Mouse (Mus musculus): ENCODE measurements at regions not wholly inside any gene's neighbourhood (a gene's known extent, or its start where the extent isn't known, plus 50 kb on each side); places are given as distances from the start of the nearest gene placed in this dataset.

- Histone ChIP-seq H3K9me3 (no peaks in the 10 kb centered on the region), H3K27ac (replicated peaks) (no peak overlapping the region), H3K9ac (replicated peaks) (no peak overlapping the region), H3K4me1 (no peaks in the 10 kb centered on the region), H3K36me3 (no peaks in the 10 kb centered on the region), H3K27me3 (no peaks in the 10 kb centered on the region), H3K4me2 (replicated peaks) (no peak overlapping the region), H3K4me3 (no peak overlapping the region)
- no peak; the same call in 1 of the 2 replicates for ATAC-seq (replicated peaks)
- 24% methylated on average over 6 of the region's 6 CpGs for WGBS
Measured at GRCm38 (mm10) chr14:114843105-114843743, 248.8 kb upstream of the Gpc5 start.

DNA sequence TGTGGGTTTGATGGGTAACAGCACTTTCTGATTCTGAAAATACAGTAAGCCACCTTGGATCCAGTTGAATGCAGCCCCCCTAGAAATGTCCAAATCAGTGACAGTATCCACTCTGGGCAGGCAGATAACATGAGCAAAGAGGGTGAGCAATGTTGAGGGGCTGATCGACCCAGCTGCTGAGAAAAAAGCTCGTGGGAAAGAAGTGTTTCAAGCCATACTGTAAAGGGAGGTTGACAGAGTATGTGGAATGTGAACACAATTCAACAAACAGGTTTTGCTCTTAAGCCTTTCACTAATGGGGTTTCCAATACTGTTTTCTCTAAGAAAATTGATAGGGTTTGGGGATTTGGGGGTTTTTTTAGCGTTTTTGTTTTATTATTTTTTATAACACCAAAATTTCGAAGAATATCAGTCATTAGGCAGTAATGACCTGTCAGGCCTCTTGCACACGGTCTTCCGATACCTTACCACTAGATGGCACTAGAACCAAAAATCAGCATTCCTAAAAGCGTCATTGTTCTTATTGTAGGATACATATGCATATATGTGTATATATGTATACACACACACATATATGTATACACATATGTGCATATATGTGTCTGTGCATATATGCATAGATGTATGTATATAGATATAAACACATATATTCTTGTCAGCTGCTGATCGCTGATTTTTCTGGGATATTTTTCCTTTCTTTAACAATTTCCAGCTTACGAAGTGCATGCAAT is 237.5 kb upstream of the Gpc5 start:
- WGBS: 24% methylated on average over 9 of the region's 9 CpGs
- no peak overlapping the region for H3K27ac ChIP-seq (replicated peaks)
- peak; percentile 74 for ATAC-seq (replicated peaks)

GRCm38 (mm10) chr14:114855055-114855740 is 236.8 kb upstream of the Gpc5 start:
- H3K4me3 ChIP-seq: no peak overlapping the region
- ATAC-seq (replicated peaks): 0 out of 2 replicates have a peak, but pooled peaks have one; percentile 7
- no peak overlapping the region for H3K4me2 ChIP-seq (replicated peaks)

More for the DNA sequence above, 237.5 kb upstream of the Gpc5 start:
- Histone ChIP-seq H3K36me3 (no peaks in the 10 kb centered on the region), H3K27me3 (no peaks in the 10 kb centered on the region), H3K4me3 (no peak overlapping the region), H3K4me2 (replicated peaks) (no peak overlapping the region), H3K9me3 (no peaks in the 10 kb centered on the region), H3K9ac (replicated peaks) (no peak overlapping the region), H3K4me1 (peaks cover 13% of the 10 kb centered on the region; the same call in 1 of the 2 replicates)

GRCm38 (mm10) chr14:114855746-114856145 is 236.3 kb upstream of the Gpc5 start:
- H3K27ac ChIP-seq (replicated peaks): no peak overlapping the region
- no peak overlapping the region for H3K4me2 ChIP-seq (replicated peaks)
- WGBS: 27% methylated on average over 3 of the region's 3 CpGs
- H3K4me1 ChIP-seq: peaks cover 13% of the 10 kb centered on the region; the same call in 1 of the 2 replicates
- H3K9me3 ChIP-seq: no peaks in the 10 kb centered on the region
- no peak for ATAC-seq (replicated peaks)
- no peaks in the 10 kb centered on the region for H3K27me3 ChIP-seq
- H3K4me3 ChIP-seq: no peak overlapping the region
- no peaks in the 10 kb centered on the region for H3K36me3 ChIP-seq
- H3K9ac ChIP-seq (replicated peaks): no peak overlapping the region

More at GRCm38 (mm10) chr14:114855055-114855740, 236.8 kb upstream of the Gpc5 start:
- no peaks in the 10 kb centered on the region for H3K27me3 ChIP-seq
- WGBS: 18% methylated on average over 12 of the region's 12 CpGs
- no peak overlapping the region for H3K9ac ChIP-seq (replicated peaks)
- H3K9me3 ChIP-seq: no peaks in the 10 kb centered on the region
- peaks cover 13% of the 10 kb centered on the region; the same call in 1 of the 2 replicates for H3K4me1 ChIP-seq
- no peak overlapping the region for H3K27ac ChIP-seq (replicated peaks)
- H3K36me3 ChIP-seq: no peaks in the 10 kb centered on the region

DNA sequence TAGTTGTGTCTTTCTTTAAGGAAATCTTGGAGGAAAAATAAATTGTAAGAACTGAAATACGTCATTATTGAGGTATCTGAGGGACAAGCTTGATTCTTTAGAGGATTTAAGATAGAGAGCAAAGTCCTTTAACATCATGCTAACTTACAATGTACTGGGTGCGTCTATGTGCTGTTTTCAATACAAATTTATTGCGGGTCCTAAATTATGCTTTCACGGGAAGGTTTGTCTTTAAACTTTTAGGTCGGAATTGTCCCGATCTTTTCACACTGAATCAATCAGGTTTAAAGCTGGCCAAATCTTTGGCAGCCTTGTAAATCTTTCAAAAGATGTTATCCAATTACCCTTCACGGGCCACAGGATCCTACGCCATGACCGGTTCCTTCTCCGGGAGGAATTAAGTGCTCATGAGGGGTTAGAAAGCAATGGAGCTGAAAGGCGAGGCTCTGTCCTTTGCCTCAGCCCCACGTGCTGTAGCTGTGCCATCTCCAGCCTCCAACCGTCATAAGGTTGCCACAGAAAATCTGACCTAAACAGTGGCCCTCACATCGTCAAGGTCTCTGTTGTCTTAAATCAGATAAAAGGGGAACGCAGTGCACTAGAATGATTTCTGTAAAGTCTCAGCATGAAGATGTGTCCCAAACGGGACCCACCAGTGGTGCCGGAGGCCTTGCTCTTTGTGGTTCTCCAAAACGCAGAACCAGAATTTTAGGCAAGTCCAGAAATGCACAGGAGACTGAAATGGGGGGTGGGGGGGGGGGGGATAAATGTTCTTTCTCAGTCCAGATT is 235.6 kb upstream of the Gpc5 start:
- Histone ChIP-seq H3K36me3 (no peaks in the 10 kb centered on the region), H3K27ac (replicated peaks) (no peak overlapping the region), H3K4me2 (replicated peaks) (no peak overlapping the region), H3K4me1 (peaks cover 13% of the 10 kb centered on the region; the same call in 1 of the 2 replicates), H3K9me3 (no peaks in the 10 kb centered on the region), H3K4me3 (no peak overlapping the region), H3K9ac (replicated peaks) (no peak overlapping the region), H3K27me3 (no peaks in the 10 kb centered on the region)
- WGBS: 18% methylated on average over 18 of the region's 18 CpGs
- no peak for ATAC-seq (replicated peaks)

GRCm38 (mm10) chr14:114857171-114857570 is 234.8 kb upstream of the Gpc5 start:
- no peak for ATAC-seq (replicated peaks)
- WGBS: 27% methylated on average over 4 of the region's 4 CpGs
- no peak overlapping the region for H3K4me2 ChIP-seq (replicated peaks)

GRCm38 (mm10) chr14:114857689-114858088 is 234.3 kb upstream of the Gpc5 start:
- ATAC-seq (replicated peaks): no peak
- WGBS: 13% methylated on average over 7 of the region's 7 CpGs
- H3K9ac ChIP-seq (replicated peaks): no peak overlapping the region
- no peaks in the 10 kb centered on the region for H3K36me3 ChIP-seq
- H3K27ac ChIP-seq (replicated peaks): no peak overlapping the region
- no peak overlapping the region for H3K4me2 ChIP-seq (replicated peaks)
- no peaks in the 10 kb centered on the region for H3K27me3 ChIP-seq
- H3K4me1 ChIP-seq: peaks cover 13% of the 10 kb centered on the region; the same call in 1 of the 2 replicates
- H3K4me3 ChIP-seq: no peak overlapping the region
- H3K9me3 ChIP-seq: no peaks in the 10 kb centered on the region

More at GRCm38 (mm10) chr14:114857171-114857570, 234.8 kb upstream of the Gpc5 start:
- Histone ChIP-seq H3K4me3 (no peak overlapping the region), H3K27me3 (no peaks in the 10 kb centered on the region), H3K9ac (replicated peaks) (no peak overlapping the region), H3K4me1 (peaks cover 13% of the 10 kb centered on the region; the same call in 1 of the 2 replicates), H3K9me3 (no peaks in the 10 kb centered on the region), H3K27ac (replicated peaks) (no peak overlapping the region), H3K36me3 (no peaks in the 10 kb centered on the region)

DNA sequence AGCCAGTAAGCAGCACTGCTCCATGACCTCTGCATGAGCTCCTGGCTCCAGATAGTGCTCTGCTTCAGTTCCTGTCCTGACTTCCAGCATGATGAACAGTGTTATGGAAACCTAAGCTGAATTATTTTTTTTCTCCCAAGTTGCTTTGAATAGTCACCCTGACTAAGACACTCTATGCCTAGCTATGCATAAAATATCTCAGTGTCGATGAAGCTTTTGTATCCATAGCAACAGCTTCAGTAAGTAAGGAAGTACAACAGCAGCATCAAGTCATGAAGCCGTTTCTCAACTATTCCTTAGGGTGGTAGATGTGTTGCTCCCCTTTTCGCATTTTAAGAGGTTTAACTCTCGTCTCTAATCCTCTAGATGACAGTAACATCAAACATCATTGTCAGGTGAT is 228.4 kb upstream of the Gpc5 start:
- 77% methylated on average over 4 of the region's 4 CpGs for WGBS
- no peaks in the 10 kb centered on the region for H3K27me3 ChIP-seq
- H3K4me3 ChIP-seq: no peak overlapping the region
- peak; percentile 65 for ATAC-seq (replicated peaks)
- no peak overlapping the region for H3K27ac ChIP-seq (replicated peaks)
- no peaks in the 10 kb centered on the region for H3K36me3 ChIP-seq
- H3K4me1 ChIP-seq: no peaks in the 10 kb centered on the region
- H3K9ac ChIP-seq (replicated peaks): no peak overlapping the region
- H3K4me2 ChIP-seq (replicated peaks): no peak overlapping the region
- H3K9me3 ChIP-seq: no peaks in the 10 kb centered on the region

DNA sequence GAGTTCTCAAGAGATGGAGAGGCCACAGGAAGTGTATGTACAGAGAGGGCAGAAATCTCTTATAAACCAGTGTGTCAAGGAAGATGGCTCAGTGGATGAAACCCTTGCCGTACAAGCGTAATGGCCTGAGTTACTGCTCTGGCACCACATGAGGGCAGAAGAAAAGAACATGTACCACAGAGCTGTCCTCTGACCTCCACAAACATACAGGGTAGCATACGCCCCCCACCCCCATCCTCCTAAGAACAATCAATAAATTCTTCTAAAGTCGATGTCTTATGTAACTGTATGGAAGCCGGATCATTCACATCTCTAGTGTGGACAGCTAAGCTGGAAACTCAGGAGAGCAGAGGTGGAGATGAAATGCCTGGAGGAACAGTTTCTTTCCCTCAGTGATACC is 227.9 kb upstream of the Gpc5 start:
- Histone ChIP-seq H3K4me3 (no peak overlapping the region), H3K27me3 (no peaks in the 10 kb centered on the region), H3K9me3 (no peaks in the 10 kb centered on the region), H3K9ac (replicated peaks) (no peak overlapping the region), H3K36me3 (no peaks in the 10 kb centered on the region), H3K27ac (replicated peaks) (no peak overlapping the region), H3K4me1 (no peaks in the 10 kb centered on the region), H3K4me2 (replicated peaks) (no peak overlapping the region)
- WGBS: 98% methylated on average over 5 of the region's 5 CpGs
- ATAC-seq (replicated peaks): no peak

GRCm38 (mm10) chr14:114869233-114869632 is 222.8 kb upstream of the Gpc5 start:
- no peak for ATAC-seq (replicated peaks)
- Histone ChIP-seq H3K4me3 (no peak overlapping the region), H3K4me2 (replicated peaks) (no peak overlapping the region), H3K27me3 (no peaks in the 10 kb centered on the region), H3K36me3 (no peaks in the 10 kb centered on the region), H3K9me3 (no peaks in the 10 kb centered on the region), H3K9ac (replicated peaks) (no peak overlapping the region), H3K4me1 (no peaks in the 10 kb centered on the region), H3K27ac (replicated peaks) (no peak overlapping the region)
- 53% methylated on average over 5 of the region's 5 CpGs for WGBS

DNA sequence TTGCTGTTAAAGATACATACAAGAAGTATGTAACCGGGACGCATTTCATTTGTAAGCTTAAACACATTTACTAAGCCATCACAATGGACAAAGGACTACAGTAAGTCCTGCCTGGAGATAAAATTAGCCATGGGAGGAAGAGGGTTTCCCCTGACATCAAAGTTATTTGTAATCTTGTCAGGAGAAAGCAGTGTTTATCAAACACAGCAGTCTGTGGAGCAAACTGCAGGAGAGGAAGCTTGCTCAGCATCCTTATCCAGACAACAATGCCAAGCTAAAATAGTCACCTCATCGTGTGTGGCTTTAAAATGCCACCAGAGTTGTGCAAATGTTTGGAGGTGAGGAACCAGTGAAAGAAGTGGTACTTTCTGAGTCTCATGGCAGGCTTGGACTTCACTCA is 216.9 kb upstream of the Gpc5 start:
- Histone ChIP-seq H3K36me3 (no peaks in the 10 kb centered on the region), H3K4me3 (no peak overlapping the region), H3K9me3 (no peaks in the 10 kb centered on the region), H3K4me1 (0 out of 2 replicates have a peak, but pooled peaks cover 8% of the 10 kb centered on the region), H3K27ac (replicated peaks) (no peak overlapping the region), H3K9ac (replicated peaks) (no peak overlapping the region), H3K27me3 (no peaks in the 10 kb centered on the region), H3K4me2 (replicated peaks) (no peak overlapping the region)
- no peak for ATAC-seq (replicated peaks)
- 63% methylated on average over 3 of the region's 3 CpGs for WGBS
